Mouse (Mus musculus) liver, adult 2 months (tissue): ENCODE measurements at regions not wholly inside any gene's neighbourhood (a gene's known extent, or its start where the extent isn't known, plus 50 kb on each side); places are given as distances from the start of the nearest gene placed in this dataset.

ENCODE experiments used
- CTCF ChIP-seq: fragments of 200-500 bp; IDR thresholded peaks from 2 replicates; pipeline ENCODE4 v1.5.1; 2011; ENCODE audit warnings: low read depth, low read length, control low read depth
- POLR2A ChIP-seq: fragments of 200-500 bp; IDR thresholded peaks from 2 replicates; pipeline ENCODE4 v1.6.1; 2011; ENCODE audit warnings: low read length, control low read depth; ENCODE audit not compliant: insufficient read depth; ENCODE audit errors: extremely low read depth

DNA sequence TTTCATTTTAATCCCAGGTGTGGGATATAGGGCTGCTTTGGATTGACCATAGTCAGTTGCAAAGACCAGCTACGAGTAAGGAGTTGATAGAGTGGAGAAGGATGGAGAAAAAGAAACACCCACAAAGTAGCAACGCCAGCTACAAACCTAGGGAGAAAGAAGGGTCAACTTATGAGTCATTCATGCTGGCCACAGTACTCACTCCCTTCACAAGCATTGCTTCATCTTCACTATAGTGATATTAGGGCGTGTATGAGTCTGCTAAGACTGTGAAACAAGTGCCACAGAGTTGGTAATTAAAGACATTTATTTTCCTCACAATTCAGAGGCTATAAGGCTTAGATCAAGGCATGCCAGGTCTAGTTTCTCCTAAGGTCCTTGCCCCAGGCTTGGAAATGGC is 148.4 kb downstream of the Pxdc1 start:
- TF ChIP-seq CTCF = no peak
- no peak for TF ChIP-seq POLR2A
